Mouse (Mus musculus) liver, embryonic 12.5 days (tissue): ENCODE data around the gene Rbm47. TPM values are rescaled to one million over a fixed set of nuclear protein-coding genes. Genes with fewer than 3 reads are reported as not detected.

Source experiments
- ATAC-seq: fragments of 200-750 bp; cut with Nextera tagmentation; 2 replicates; pipeline ENCODE4 v1.8.0; 2017; ENCODE audit warnings: moderate number of reproducible peaks, mild to moderate bottlenecking, moderate library complexity
- H3K27ac ChIP-seq: fragments of 300-500 bp; sonication (generic); 2 replicates; pipeline ENCODE4 v1.5.1; 2016; ENCODE audit warnings: mild to moderate bottlenecking
- H3K27me3 ChIP-seq: fragments of 300-500 bp; sonication (generic); replicated peaks from 2 replicates; pipeline ENCODE4 v1.6.1; 2016; ENCODE audit warnings: mild to moderate bottlenecking, moderate library complexity
- H3K36me3 ChIP-seq: fragments of 300-500 bp; sonication (generic); 2 replicates; pipeline ENCODE4 v1.6.1; 2016; ENCODE audit warnings: mild to moderate bottlenecking, moderate library complexity
- H3K4me1 ChIP-seq: fragments of 300-500 bp; sonication (generic); 2 replicates; pipeline ENCODE4 v1.6.1; 2016
- H3K4me2 ChIP-seq: fragments of 300-500 bp; sonication (generic); 2 replicates; pipeline ENCODE4 v1.6.1; 2016; ENCODE audit warnings: mild to moderate bottlenecking, moderate library complexity
- H3K4me3 ChIP-seq: fragments of 300-500 bp; sonication (generic); 2 replicates; pipeline ENCODE4 v1.5.1; 2016; ENCODE audit warnings: mild to moderate bottlenecking, moderate library complexity
- H3K9ac ChIP-seq: fragments of 300-500 bp; sonication (generic); 2 replicates; pipeline ENCODE4 v1.6.1; 2016; ENCODE audit warnings: mild to moderate bottlenecking, moderate library complexity
- H3K9me3 ChIP-seq: fragments of 300-500 bp; sonication (generic); replicated peaks from 2 replicates; pipeline ENCODE4 v1.6.1; 2016; ENCODE audit warnings: mild to moderate bottlenecking, moderate library complexity
- WGBS: fragments of 180-500 bp; shearing (Covaris S2); methylation state at CpG from one replicate; pipeline ENCODE4 v1.1.7; 2016; ENCODE audit not compliant: insufficient replicate concordance; 5-methylcytosine and 5-hydroxymethylcytosine counted together
- polyA plus RNA-seq: library from polyadenylated mRNA; unstranded; fragments of >200 nt; fragmentation: Nextera tagmentation; extraction: Ambion mirVana; gene quantifications from 2 replicates; pipeline ENCODE4 v1.2.1, GENCODE M21; 2016

The Rbm47 gene
- polyA plus RNA-seq, 1 experiment from 2014 or later = 9.4 TPM

GRCm38 (mm10) chr5:66139634-66140295, 33.2 kb downstream of the Rbm47 start:
- no peak for ATAC-seq
- Histone ChIP-seq H3K9ac (no peak overlapping the region), H3K27ac (no peak overlapping the region), H3K4me1 (peaks cover 8% of the 10 kb centered on the region; the same call in 1 of the 2 replicates), H3K4me2 (no peak overlapping the region), H3K36me3 (no peaks in the 10 kb centered on the region), H3K9me3 (no peaks in the 10 kb centered on the region), H3K4me3 (no peak overlapping the region), H3K27me3 (peaks cover 10% of the 10 kb centered on the region; the same call in 1 of the 2 replicates)
- WGBS = 21% methylated on average over 6 of the region's 6 CpGs

- Histone ChIP-seq H3K4me2 (no peak overlapping the region), H3K4me3 (no peak overlapping the region), H3K27ac (no peak overlapping the region), H3K36me3 (no peaks in the 10 kb centered on the region), H3K9ac (no peak overlapping the region), H3K27me3 (peaks cover 10% of the 10 kb centered on the region; the same call in 1 of the 2 replicates), H3K9me3 (no peaks in the 10 kb centered on the region), H3K4me1 (peaks cover 8% of the 10 kb centered on the region; the same call in 1 of the 2 replicates)
- 51% methylated on average over 6 of the region's 6 CpGs for WGBS
- no peak for ATAC-seq
Observed at GRCm38 (mm10) chr5:66139171-66139570, 33.7 kb downstream of the Rbm47 start.

GRCm38 (mm10) chr5:66138597-66138996, 34.3 kb downstream of the Rbm47 start:
- Histone ChIP-seq H3K4me3 (no peak overlapping the region), H3K9ac (no peak overlapping the region), H3K36me3 (no peaks in the 10 kb centered on the region), H3K4me1 (peaks cover 8% of the 10 kb centered on the region; the same call in 1 of the 2 replicates), H3K27me3 (peaks cover 10% of the 10 kb centered on the region; the same call in 1 of the 2 replicates), H3K27ac (no peak overlapping the region), H3K9me3 (no peaks in the 10 kb centered on the region), H3K4me2 (no peak overlapping the region)
- no peak for ATAC-seq
- 20% methylated on average over 10 of the region's 10 CpGs for WGBS

- Histone ChIP-seq H3K27ac (no peak overlapping the region), H3K9me3 (no peaks in the 10 kb centered on the region), H3K4me1 (peaks cover 8% of the 10 kb centered on the region; the same call in 1 of the 2 replicates), H3K27me3 (peaks cover 10% of the 10 kb centered on the region; the same call in 1 of the 2 replicates), H3K4me2 (no peak overlapping the region), H3K36me3 (no peaks in the 10 kb centered on the region), H3K9ac (no peak overlapping the region), H3K4me3 (no peak overlapping the region)
- WGBS = 41% methylated on average over 4 of the region's 4 CpGs
- no peak for ATAC-seq
Observed at GRCm38 (mm10) chr5:66137250-66137649, 35.7 kb downstream of the Rbm47 start.

- no peak overlapping the region for H3K9ac ChIP-seq
- no peak overlapping the region for H3K4me2 ChIP-seq
- H3K9me3 ChIP-seq = no peaks in the 10 kb centered on the region
- H3K27me3 ChIP-seq = peaks cover 10% of the 10 kb centered on the region; the same call in 1 of the 2 replicates
- no peak overlapping the region for H3K4me3 ChIP-seq
- no peak for ATAC-seq
- H3K36me3 ChIP-seq = no peaks in the 10 kb centered on the region
- 71% methylated on average over 3 of the region's 3 CpGs for WGBS
- no peak overlapping the region for H3K27ac ChIP-seq
- H3K4me1 ChIP-seq = peaks cover 8% of the 10 kb centered on the region; the same call in 1 of the 2 replicates
Observed at GRCm38 (mm10) chr5:66135853-66136210, 37.1 kb downstream of the Rbm47 start.

GRCm38 (mm10) chr5:66135161-66135852, 37.6 kb downstream of the Rbm47 start:
- H3K36me3 ChIP-seq = no peaks in the 10 kb centered on the region
- no peak overlapping the region for H3K4me2 ChIP-seq
- no peak overlapping the region for H3K27ac ChIP-seq
- 0 out of 2 replicates have a peak, but pooled peaks cover 4% of the 10 kb centered on the region for H3K9me3 ChIP-seq
- peaks cover 8% of the 10 kb centered on the region; the same call in 1 of the 2 replicates for H3K4me1 ChIP-seq
- peaks cover 10% of the 10 kb centered on the region; the same call in 1 of the 2 replicates for H3K27me3 ChIP-seq
- H3K4me3 ChIP-seq = no peak overlapping the region
- 72% methylated on average over 11 of the region's 11 CpGs for WGBS
- no peak for ATAC-seq
- no peak overlapping the region for H3K9ac ChIP-seq

- Histone ChIP-seq H3K9ac (no peak overlapping the region), H3K4me2 (no peak overlapping the region), H3K36me3 (no peaks in the 10 kb centered on the region), H3K4me3 (no peak overlapping the region), H3K27me3 (peaks cover 10% of the 10 kb centered on the region; the same call in 1 of the 2 replicates), H3K9me3 (0 out of 2 replicates have a peak, but pooled peaks cover 4% of the 10 kb centered on the region), H3K27ac (no peak overlapping the region), H3K4me1 (peaks cover 4% of the 10 kb centered on the region; the same call in 1 of the 2 replicates)
- ATAC-seq = no peak
- WGBS = 75% methylated on average over 7 of the region's 7 CpGs
Observed at GRCm38 (mm10) chr5:66134578-66134977, 38.3 kb downstream of the Rbm47 start.

- Histone ChIP-seq H3K9ac (no peak overlapping the region), H3K27me3 (no peaks in the 10 kb centered on the region), H3K4me3 (no peak overlapping the region), H3K9me3 (0 out of 2 replicates have a peak, but pooled peaks cover 4% of the 10 kb centered on the region), H3K27ac (no peak overlapping the region), H3K4me1 (no peaks in the 10 kb centered on the region), H3K36me3 (no peaks in the 10 kb centered on the region), H3K4me2 (no peak overlapping the region)
- ATAC-seq = no peak
- 59% methylated on average over 3 of the region's 3 CpGs for WGBS
Observed at GRCm38 (mm10) chr5:66128948-66129347, 44.0 kb downstream of the Rbm47 start.

GRCm38 (mm10) chr5:66125418-66125817, 47.5 kb downstream of the Rbm47 start:
- Histone ChIP-seq H3K27ac (no peak overlapping the region), H3K36me3 (no peaks in the 10 kb centered on the region), H3K4me2 (no peak overlapping the region), H3K9ac (no peak overlapping the region), H3K27me3 (no peaks in the 10 kb centered on the region), H3K4me1 (0 out of 2 replicates have a peak, but pooled peaks cover 6% of the 10 kb centered on the region), H3K9me3 (0 out of 2 replicates have a peak, but pooled peaks cover under 1% of the 10 kb centered on the region), H3K4me3 (no peak overlapping the region)
- 79% methylated on average over 11 of the region's 11 CpGs for WGBS
- ATAC-seq = no peak

- 69% methylated on average over 9 of the region's 9 CpGs for WGBS
- no peak overlapping the region for H3K4me3 ChIP-seq
- H3K9ac ChIP-seq = no peak overlapping the region
- no peaks in the 10 kb centered on the region for H3K27me3 ChIP-seq
- 0 out of 2 replicates have a peak, but pooled peaks cover 6% of the 10 kb centered on the region for H3K4me1 ChIP-seq
- no peak for ATAC-seq
- no peak overlapping the region for H3K4me2 ChIP-seq
- no peaks in the 10 kb centered on the region for H3K36me3 ChIP-seq
- no peaks in the 10 kb centered on the region for H3K9me3 ChIP-seq
- no peak overlapping the region for H3K27ac ChIP-seq
Observed at GRCm38 (mm10) chr5:66124931-66125330, 48.0 kb downstream of the Rbm47 start.

GRCm38 (mm10) chr5:66124089-66124400, 48.9 kb downstream of the Rbm47 start:
- Histone ChIP-seq H3K27me3 (no peaks in the 10 kb centered on the region), H3K4me3 (no peak overlapping the region), H3K4me1 (0 out of 2 replicates have a peak, but pooled peaks cover 6% of the 10 kb centered on the region), H3K4me2 (no peak overlapping the region), H3K36me3 (no peaks in the 10 kb centered on the region), H3K9ac (no peak overlapping the region), H3K9me3 (no peaks in the 10 kb centered on the region), H3K27ac (no peak overlapping the region)
- ATAC-seq = no peak
- WGBS = 72% methylated on average over 4 of the region's 4 CpGs
